Mouse (Mus musculus) heart, postnatal 0 days (tissue): ENCODE results near the gene Olfr578. TPM values are rescaled to one million over a fixed set of nuclear protein-coding genes. Genes with fewer than 3 reads are reported as not detected.

Source experiments
- ATAC-seq: fragments of 200-750 bp; cut with Nextera tagmentation; 2 replicates; pipeline ENCODE4 v1.8.0; 2017; ENCODE audit warnings: low read depth, moderate number of reproducible peaks, moderate library complexity; ENCODE audit not compliant: insufficient read depth
- DNase-seq: peaks from one replicate; pipeline ENCODE4 v3.0.0-alpha.2; 2016; ENCODE audit warnings: low spot score
- H3K27ac ChIP-seq: fragments of 300-500 bp; sonication (generic); 2 replicates; pipeline ENCODE4 v1.5.1; 2014; ENCODE audit warnings: low read depth, mild to moderate bottlenecking
- H3K27me3 ChIP-seq: fragments of 300-500 bp; sonication (generic); 2 replicates; pipeline ENCODE4 v1.6.1; 2014; ENCODE audit warnings: low read length, mixed read lengths; ENCODE audit not compliant: control insufficient read depth, insufficient read depth
- H3K36me3 ChIP-seq: fragments of 300-500 bp; sonication (generic); replicated peaks from 2 replicates; pipeline ENCODE4 v1.6.1; 2014; ENCODE audit warnings: low read length, mixed read lengths; ENCODE audit not compliant: control insufficient read depth, insufficient read depth
- H3K4me1 ChIP-seq: fragments of 300-500 bp; sonication (generic); 2 replicates; pipeline ENCODE4 v1.6.1; 2014; ENCODE audit warnings: antibody characterized with exemption; ENCODE audit not compliant: control insufficient read depth, insufficient read depth
- H3K4me2 ChIP-seq: fragments of 300-500 bp; sonication (generic); 2 replicates; pipeline ENCODE4 v1.6.1; 2014; ENCODE audit warnings: low read depth, mild to moderate bottlenecking, low read length, moderate library complexity
- H3K4me3 ChIP-seq: fragments of 300-500 bp; sonication (generic); 2 replicates; pipeline ENCODE4 v1.5.1; 2014; ENCODE audit warnings: low read depth, low read length
- H3K9ac ChIP-seq: fragments of 300-500 bp; sonication (generic); replicated peaks from 2 replicates; pipeline ENCODE4 v1.6.1; 2014; ENCODE audit warnings: low read depth, low read length, mixed read lengths
- H3K9me3 ChIP-seq: fragments of 300-500 bp; sonication (generic); replicated peaks from 2 replicates; pipeline ENCODE4 v1.6.1; 2016; ENCODE audit warnings: low read length; ENCODE audit not compliant: control insufficient read depth
- CTCF ChIP-seq: IDR thresholded peaks from 2 replicates; pipeline ENCODE4 v1.5.1; 2016; ENCODE audit warnings: antibody characterized with exemption, control low read depth, low read depth
- EP300 ChIP-seq: IDR thresholded peaks from 2 replicates; pipeline ENCODE4 v1.6.1; 2016; ENCODE audit warnings: antibody characterized with exemption, low read depth
- WGBS: fragments of 180-500 bp; shearing (Covaris S2); extraction: QIAGEN DNeasy Blood & Tissue Kit; methylation state at CpG from one replicate; pipeline ENCODE4 v1.1.7; 2014; 5-methylcytosine and 5-hydroxymethylcytosine counted together
- polyA plus RNA-seq: library from polyadenylated mRNA; unstranded; fragments of >200 nt; fragmentation: Nextera tagmentation; extraction: Ambion mirVana; gene quantifications from 2 replicates; pipeline ENCODE4 v1.2.1, GENCODE M21; 2015
- total RNA-seq: library from RNA; depleted of rRNA; stranded (reverse); fragments of >200 nt; gene quantifications from 2 replicates; pipeline ENCODE4 v1.2.3, GENCODE M21; 2014; ENCODE audit warnings: low replicate concordance; rRNA removed

Gene Olfr578
- total and polyA plus RNA-seq, 2 experiments from 2014 or later: not detected

DNA sequence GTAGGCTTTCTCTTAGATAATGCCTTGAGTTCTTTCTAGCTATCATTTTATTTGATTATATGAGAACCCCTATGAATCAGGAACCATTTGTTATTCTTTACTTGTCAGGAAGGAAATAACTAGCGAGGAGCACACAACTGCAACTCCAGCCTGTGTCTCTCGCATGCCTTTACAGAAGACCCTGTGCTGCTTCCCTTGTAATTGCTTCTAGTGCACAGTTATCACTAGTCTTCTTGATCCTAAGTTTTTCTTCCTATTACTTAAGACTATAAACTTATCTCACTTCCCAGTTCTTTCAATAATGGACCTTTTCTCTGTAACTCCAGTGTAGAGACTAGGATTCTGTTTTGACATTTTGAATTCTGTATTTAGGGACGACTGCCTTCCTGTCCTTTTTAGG lies 31.0 kb downstream of the Olfr578 start:
- 52% methylated on average over 3 of the region's 3 CpGs for WGBS
- no peak overlapping the region for H3K27ac ChIP-seq
- no peak overlapping the region for H3K4me2 ChIP-seq
- H3K27me3 ChIP-seq: no peaks in the 10 kb centered on the region
- no peak for TF ChIP-seq EP300
- TF ChIP-seq CTCF: no peak
- no peaks in the 10 kb centered on the region for H3K9me3 ChIP-seq
- H3K4me1 ChIP-seq: no peaks in the 10 kb centered on the region
- DNase-seq (no peak), ATAC-seq (no peak)
- no peaks in the 10 kb centered on the region for H3K36me3 ChIP-seq
- H3K9ac ChIP-seq: no peak overlapping the region
- H3K4me3 ChIP-seq: no peak overlapping the region

DNA sequence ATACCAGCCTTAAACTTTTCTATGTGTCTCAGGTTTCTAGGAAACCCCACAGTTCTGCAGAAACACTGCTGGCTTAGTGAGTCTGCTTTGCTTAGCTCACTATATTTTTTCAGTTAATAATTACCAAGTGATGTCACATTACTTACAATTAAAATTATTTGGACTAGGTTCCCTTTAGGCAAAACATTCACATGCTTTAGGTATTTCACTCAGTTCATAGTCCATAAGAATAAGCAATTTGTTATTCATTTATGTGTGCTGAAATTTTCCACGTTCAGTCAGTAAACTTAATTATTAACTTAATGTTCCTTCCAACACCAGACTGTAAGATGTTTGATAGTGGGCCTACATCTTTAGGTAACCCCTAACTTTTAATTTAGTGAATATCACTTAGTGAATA lies 38.4 kb downstream of the Olfr578 start:
- H3K27ac ChIP-seq: no peak overlapping the region
- H3K9me3 ChIP-seq: no peaks in the 10 kb centered on the region
- TF ChIP-seq CTCF (no peak), EP300 (no peak)
- no peak overlapping the region for H3K9ac ChIP-seq
- DNase-seq (no peak), ATAC-seq (no peak)
- no peaks in the 10 kb centered on the region for H3K36me3 ChIP-seq
- H3K4me3 ChIP-seq: no peak overlapping the region
- H3K4me2 ChIP-seq: no peak overlapping the region
- H3K4me1 ChIP-seq: no peaks in the 10 kb centered on the region
- WGBS: 65% methylated on average over 1 of the region's 1 CpGs
- H3K27me3 ChIP-seq: no peaks in the 10 kb centered on the region

DNA sequence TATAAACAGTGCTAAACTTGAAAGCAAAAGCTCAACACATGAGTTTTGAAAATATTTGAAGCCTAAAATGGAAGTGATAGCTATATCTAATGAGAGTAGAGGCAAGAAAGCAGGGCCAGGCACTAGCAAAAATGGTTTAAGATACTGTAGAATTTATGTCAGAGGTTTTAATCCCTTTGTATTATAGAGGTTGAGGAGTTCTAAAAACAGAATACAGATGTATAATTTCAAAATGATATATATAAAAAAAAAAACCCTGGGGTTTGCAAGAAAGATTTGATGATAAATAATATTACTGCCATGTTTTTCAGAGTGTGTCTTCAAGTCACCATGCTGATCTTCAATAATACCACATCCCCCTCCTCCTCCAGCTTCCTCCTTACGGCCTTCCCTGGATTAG lies 41.0 kb downstream of the Olfr578 start, which contains the start of gene Olfr574:
Olfr574 (plus strand) TSS at position 301 of the 400 bp plus-strand sequence.
- Histone ChIP-seq H3K4me1 (no peaks in the 10 kb centered on the region), H3K9me3 (no peaks in the 10 kb centered on the region), H3K27ac (no peak within 1 kb of the TSS), H3K4me3 (no peak within 1 kb of the TSS), H3K4me2 (no peak within 1 kb of the TSS), H3K27me3 (no peaks in the 10 kb centered on the region), H3K9ac (no peak within 1 kb of the TSS), H3K36me3 (no peaks in the 10 kb centered on the region)
- TF ChIP-seq CTCF: no peak
- TF ChIP-seq EP300: no peak
- DNase-seq (no peak), ATAC-seq (no peak)
- 82% methylated on average over 1 of the region's 1 CpGs for WGBS

DNA sequence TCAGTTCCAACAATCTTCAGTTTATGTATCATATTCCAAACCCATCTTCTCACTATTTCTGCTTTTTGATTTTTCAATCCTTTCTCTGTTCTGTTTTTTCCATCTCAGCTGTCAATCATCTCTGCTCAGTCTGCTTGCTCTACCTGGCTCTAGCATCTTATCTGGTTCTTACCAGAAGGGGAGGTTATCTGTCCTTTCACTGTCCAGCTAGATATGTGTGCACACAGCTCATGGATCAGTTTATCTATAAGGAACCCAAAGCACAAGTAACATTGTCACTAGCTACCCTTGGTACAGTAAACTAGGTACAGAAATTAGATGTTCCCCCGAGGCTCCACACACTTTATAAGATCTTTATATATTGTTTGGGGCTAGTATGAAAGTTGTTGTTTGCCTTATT lies 45.7 kb downstream of the Olfr578 start:
- H3K4me3 ChIP-seq: no peak overlapping the region
- WGBS: 87% methylated on average over 1 of the region's 1 CpGs
- H3K27me3 ChIP-seq: no peaks in the 10 kb centered on the region
- no peak overlapping the region for H3K4me2 ChIP-seq
- H3K27ac ChIP-seq: no peak overlapping the region
- H3K9me3 ChIP-seq: no peaks in the 10 kb centered on the region
- H3K9ac ChIP-seq: no peak overlapping the region
- no peaks in the 10 kb centered on the region for H3K36me3 ChIP-seq
- DNase-seq: no peak
- no peak for TF ChIP-seq EP300
- TF ChIP-seq CTCF: no peak
- no peak for ATAC-seq
- no peaks in the 10 kb centered on the region for H3K4me1 ChIP-seq

DNA sequence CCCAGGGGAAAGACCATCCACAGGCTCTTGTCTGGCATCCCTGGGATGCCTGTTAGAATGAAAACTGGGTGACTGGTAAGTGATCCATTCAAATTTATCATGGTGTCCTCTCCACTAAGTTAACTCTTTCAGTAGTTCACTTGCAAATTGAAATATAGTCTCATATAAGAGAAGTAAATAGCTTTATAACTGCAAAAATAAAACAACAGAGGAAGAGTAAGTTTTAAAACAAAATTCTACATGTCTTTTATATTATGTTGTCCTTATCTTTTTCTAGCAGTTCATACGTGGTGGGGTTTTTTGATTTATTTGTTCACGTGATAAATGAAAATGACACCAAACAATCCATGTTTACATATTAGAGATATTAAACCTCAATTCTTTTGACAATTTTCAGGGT lies 46.6 kb downstream of the Olfr578 start, which contains the start of gene Olfr573-ps1:
Olfr573-ps1 (minus strand) TSS at position 101 of the 400 bp plus-strand sequence.
- DNase-seq: no peak
- no peak within 1 kb of the TSS for H3K4me3 ChIP-seq
- no peak within 1 kb of the TSS for H3K27ac ChIP-seq
- H3K36me3 ChIP-seq: no peaks in the 10 kb centered on the region
- no peaks in the 10 kb centered on the region for H3K4me1 ChIP-seq
- no peaks in the 10 kb centered on the region for H3K9me3 ChIP-seq
- no peaks in the 10 kb centered on the region for H3K27me3 ChIP-seq
- WGBS: 85% methylated on average over 2 of the region's 2 CpGs
- ATAC-seq: no peak
- H3K4me2 ChIP-seq: no peak within 1 kb of the TSS
- H3K9ac ChIP-seq: no peak within 1 kb of the TSS
- TF ChIP-seq CTCF (no peak), EP300 (no peak)

Other genes starting within 250 kb of the Olfr578 start
- not detected in 2 replicates for gene Olfr560, start 230.0 kb downstream of the Olfr578 start, total RNA-seq
- gene Olfr560, start 230.0 kb downstream of the Olfr578 start, polyA plus RNA-seq: not detected in 2 replicates
- 1.0 and 4.1 TPM in 2 replicates for gene Olfr78, start 229.9 kb downstream of the Olfr578 start, total RNA-seq
- gene Olfr78, start 229.9 kb downstream of the Olfr578 start, polyA plus RNA-seq: 0.34 and 0.60 TPM in 2 replicates
- gene Olfr561, start 218.1 kb downstream of the Olfr578 start, total RNA-seq: not detected in 2 replicates
- not detected in 2 replicates for gene Olfr561, start 218.1 kb downstream of the Olfr578 start, polyA plus RNA-seq
- not detected in 2 replicates for gene Olfr564, start 185.8 kb downstream of the Olfr578 start, total RNA-seq
- gene Olfr564, start 185.8 kb downstream of the Olfr578 start, polyA plus RNA-seq: not detected in 2 replicates
- not detected in 2 replicates for gene Olfr566, start 130.6 kb downstream of the Olfr578 start, total RNA-seq
- gene Olfr566, start 130.6 kb downstream of the Olfr578 start, polyA plus RNA-seq: not detected in 2 replicates
- not detected in 2 replicates for gene Olfr568, start 112.2 kb downstream of the Olfr578 start, total RNA-seq
- not detected in 2 replicates for gene Olfr568, start 112.2 kb downstream of the Olfr578 start, polyA plus RNA-seq
- not detected in 2 replicates for gene Olfr569, start 98.4 kb downstream of the Olfr578 start, total RNA-seq
- gene Olfr569, start 98.4 kb downstream of the Olfr578 start, polyA plus RNA-seq: not detected in 2 replicates
- not detected in 2 replicates for gene Olfr570, start 94.7 kb downstream of the Olfr578 start, total RNA-seq
- gene Olfr570, start 94.7 kb downstream of the Olfr578 start, polyA plus RNA-seq: not detected in 2 replicates
- not detected in 2 replicates for gene Olfr571, start 71.8 kb downstream of the Olfr578 start, total RNA-seq
- not detected in 2 replicates for gene Olfr571, start 71.8 kb downstream of the Olfr578 start, polyA plus RNA-seq
- gene Olfr572, start 64.9 kb downstream of the Olfr578 start, total RNA-seq: not detected in 2 replicates
- gene Olfr572, start 64.9 kb downstream of the Olfr578 start, polyA plus RNA-seq: not detected in 2 replicates
- gene Olfr573-ps1, start 46.7 kb downstream of the Olfr578 start, total RNA-seq: not detected in 2 replicates
- gene Olfr573-ps1, start 46.7 kb downstream of the Olfr578 start, polyA plus RNA-seq: not detected in 2 replicates
- gene Olfr574, start 40.9 kb downstream of the Olfr578 start, total RNA-seq: not detected in 2 replicates
- not detected in 2 replicates for gene Olfr574, start 40.9 kb downstream of the Olfr578 start, polyA plus RNA-seq
- gene Olfr575, start 30.5 kb downstream of the Olfr578 start, total RNA-seq: not detected in 2 replicates
- gene Olfr575, start 30.5 kb downstream of the Olfr578 start, polyA plus RNA-seq: not detected in 2 replicates
- gene Olfr576, start 26.7 kb downstream of the Olfr578 start, total RNA-seq: not detected in 2 replicates
- gene Olfr576, start 26.7 kb downstream of the Olfr578 start, polyA plus RNA-seq: not detected in 2 replicates
- gene Olfr577, start 13.4 kb downstream of the Olfr578 start, total RNA-seq: not detected in 2 replicates
- not detected in 2 replicates for gene Olfr577, start 13.4 kb downstream of the Olfr578 start, polyA plus RNA-seq
- gene Olfr582, start 48.7 kb upstream of the Olfr578 start, total RNA-seq: not detected in 2 replicates
- not detected in 2 replicates for gene Olfr582, start 48.7 kb upstream of the Olfr578 start, polyA plus RNA-seq
- not detected in 2 replicates for gene Olfr583, start 62.0 kb upstream of the Olfr578 start, total RNA-seq
- not detected in 2 replicates for gene Olfr583, start 62.0 kb upstream of the Olfr578 start, polyA plus RNA-seq
- gene Olfr584, start 92.6 kb upstream of the Olfr578 start, total RNA-seq: not detected in 2 replicates
- gene Olfr584, start 92.6 kb upstream of the Olfr578 start, polyA plus RNA-seq: not detected in 2 replicates
- not detected in 2 replicates for gene Olfr585, start 108.4 kb upstream of the Olfr578 start, total RNA-seq
- gene Olfr585, start 108.4 kb upstream of the Olfr578 start, polyA plus RNA-seq: not detected in 2 replicates
- gene Olfr586, start 136.3 kb upstream of the Olfr578 start, total RNA-seq: not detected in 2 replicates
- gene Olfr586, start 136.3 kb upstream of the Olfr578 start, polyA plus RNA-seq: not detected in 2 replicates
- not detected in 2 replicates for gene Olfr588-ps1, start 151.6 kb upstream of the Olfr578 start, total RNA-seq
- gene Olfr588-ps1, start 151.6 kb upstream of the Olfr578 start, polyA plus RNA-seq: not detected in 2 replicates
- not detected in 2 replicates for gene Olfr589, start 167.0 kb upstream of the Olfr578 start, total RNA-seq
- not detected in 2 replicates for gene Olfr589, start 167.0 kb upstream of the Olfr578 start, polyA plus RNA-seq
- not detected in 2 replicates for gene Olfr591, start 189.0 kb upstream of the Olfr578 start, total RNA-seq
- not detected in 2 replicates for gene Olfr591, start 189.0 kb upstream of the Olfr578 start, polyA plus RNA-seq
- gene Olfr592, start 195.5 kb upstream of the Olfr578 start, total RNA-seq: not detected in 2 replicates
- gene Olfr592, start 195.5 kb upstream of the Olfr578 start, polyA plus RNA-seq: not detected in 2 replicates
- gene Olfr593, start 222.5 kb upstream of the Olfr578 start, total RNA-seq: not detected in 2 replicates
- not detected in 2 replicates for gene Olfr593, start 222.5 kb upstream of the Olfr578 start, polyA plus RNA-seq
- not detected in 2 replicates for gene Olfr594, start 227.7 kb upstream of the Olfr578 start, total RNA-seq
- not detected in 2 replicates for gene Olfr594, start 227.7 kb upstream of the Olfr578 start, polyA plus RNA-seq